In the genomic region with DNA sequence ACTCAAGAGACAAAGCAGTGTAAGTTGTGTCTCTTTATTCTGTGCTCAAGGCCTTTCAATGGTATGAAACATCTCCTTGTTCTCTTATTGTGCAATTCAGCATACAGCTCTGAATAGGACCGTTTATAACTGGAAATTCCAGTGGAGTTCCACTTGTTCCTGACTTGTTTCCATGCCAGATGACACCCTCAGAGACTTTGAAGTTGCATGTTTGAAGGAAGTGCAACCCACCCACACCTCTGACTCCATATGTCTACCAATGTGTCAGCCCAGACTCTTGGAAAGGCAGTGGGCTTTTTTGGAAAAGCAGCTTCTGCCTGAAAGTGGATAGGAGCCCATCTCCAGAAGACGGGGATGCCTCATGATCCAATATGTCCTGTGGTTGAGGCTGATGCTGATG, we compare ENCODE assay signal across 18 mouse cellular contexts.
A peak's percentile ranks its signal among the peaks of the same experiment; 100 is the strongest.
DNase-seq lines count a peak whose midpoint lies in the region; TF ChIP-seq lines count a peak whose summit lies in the region.
"Had no signal": no experiment of that assay in that cellular context is flagged by ENCODE, and none has a peak within 500 bp of the region (broad histone marks: within the 10 kb centered on the region; RNA-seq: fewer than 3 reads in every experiment).

No protein-coding gene starts in this region.

- TF ChIP-seq POLR2A in thymus, adult 2 months (IDR thresholded peaks at IDR 0.05; ENCODE audit: control insufficient read depth, extremely low read depth, insufficient read depth, low read length, poor library complexity), result no peak
- no peak for TF ChIP-seq POLR2A in lung, adult 2 months (IDR thresholded peaks at IDR 0.05; ENCODE audit: borderline replicate concordance, extremely low read depth, low read depth, low read length)

- no peak overlapping the region for H3K27ac ChIP-seq in thymus, adult 2 months (ENCODE audit: control insufficient read depth, insufficient read depth, low read length)
- H3K27ac ChIP-seq: hindbrain, embryonic 13.5 days; intestine, embryonic 15.5 days; limb, embryonic 13.5 days; liver, embryonic 15.5 days; neural tube, embryonic 12.5 days had no signal

- no peak for TF ChIP-seq CTCF in thymus, adult 2 months (IDR thresholded peaks at IDR 0.05; ENCODE audit: borderline replicate concordance, control insufficient read depth, extremely low read depth, insufficient read depth, low read length, poor library complexity)
- TF ChIP-seq CTCF in lung, adult 2 months (IDR thresholded peaks at IDR 0.05; ENCODE audit: insufficient read depth, low read length), result no peak

- no peaks in the 10 kb centered on the region for H3K4me1 ChIP-seq in thymus, adult 2 months (replicated peaks; ENCODE audit: control insufficient read depth, insufficient read depth, low read length)
- H3K4me1 ChIP-seq in lung, adult 2 months (ENCODE audit: control insufficient read depth, insufficient read depth, low read length), result no peaks in the 10 kb centered on the region
- H3K4me1 ChIP-seq: hindbrain, embryonic 13.5 days; intestine, embryonic 15.5 days; limb, embryonic 13.5 days; liver, embryonic 15.5 days; neural tube, embryonic 12.5 days had no signal

- no peaks in the 10 kb centered on the region for H3K36me3 ChIP-seq in thymus, adult 2 months (ENCODE audit: control insufficient read depth, insufficient read depth, low read length)
- H3K36me3 ChIP-seq: hindbrain, embryonic 13.5 days; intestine, embryonic 15.5 days; limb, embryonic 13.5 days; liver, embryonic 15.5 days; neural tube, embryonic 12.5 days had no signal

- intact Hi-C loops in left cerebral cortex, postnatal 14 days (cut with DNase I), result no loop called here
- intact Hi-C loops in heart, postnatal 25 days (cut with DNase I), result no loop called here

- 84% methylated on average over 2 of the region's 2 CpGs for WGBS in thymus, adult 2 months
- WGBS in lung, adult 2 months, result 47% methylated on average over 2 of the region's 2 CpGs

- no peaks in the 10 kb centered on the region for H3K27me3 ChIP-seq in thymus, adult 2 months (ENCODE audit: control insufficient read depth, insufficient read depth, low read length)
- H3K27me3 ChIP-seq: hindbrain, embryonic 13.5 days; intestine, embryonic 15.5 days; limb, embryonic 13.5 days; liver, embryonic 15.5 days; neural tube, embryonic 12.5 days had no signal

- DNase-seq in 3134 (ENCODE audit: extremely low read depth, insufficient read length, low spot score), result peak; percentile 15
- peak; percentile 10 to 32 for DNase-seq in frontal cortex, postnatal 10 days (ENCODE audit: low spot score in 2 of 2)
- DNase-seq in layer of hippocampus, adult 9-10 months (ENCODE audit: low spot score), result peak; percentile 74
- DNase-seq in left cerebral cortex, postnatal 14 days (ENCODE audit: low spot score in 2 of 2), result peak; percentile 54 to 62
- no peak for DNase-seq in ovary, adult 18-20 months (ENCODE audit: low spot score)
- no peak for DNase-seq in thymus, adult 2 months
- no peak for DNase-seq in lung, adult 2 months
- DNase-seq in heart, postnatal 25 days (ENCODE audit: low spot score), result no peak
- DNase-seq: adrenal gland, adult 2 months; cerebellum, postnatal 10 days; heart, adult 18-20 months; kidney, postnatal 10 days; lung, postnatal 14 days had no signal

- no peak overlapping the region for H3K4me3 ChIP-seq in thymus, adult 2 months (ENCODE audit: control insufficient read depth, insufficient read depth, low read length)
- no peak overlapping the region for H3K4me3 ChIP-seq in lung, adult 2 months (replicated peaks; ENCODE audit: extremely low read depth, low read depth, low read length)
- H3K4me3 ChIP-seq: hindbrain, embryonic 13.5 days; intestine, embryonic 15.5 days; limb, embryonic 13.5 days; liver, embryonic 15.5 days; neural tube, embryonic 12.5 days had no signal

Comparison
In these comparisons a context has a peak if more than half of its experiments do, and no peak if none do; other contexts are left out.
1. DNase-seq: peak in 3134 (single experiment), frontal cortex, postnatal 10 days (2 of 2), layer of hippocampus, adult 9-10 months (single experiment) and left cerebral cortex, postnatal 14 days (2 of 2); none in ovary, adult 18-20 months (single experiment), thymus, adult 2 months (single experiment), lung, adult 2 months (single experiment) and heart, postnatal 25 days (single experiment).